Mouse (Mus musculus) C2C12 (cell line): ENCODE results near the gene Gm38394. TPM values are rescaled to one million over a fixed set of nuclear protein-coding genes. Genes with fewer than 3 reads are reported as not detected.
A peak's percentile ranks its signal among the peaks of the same experiment; 100 is the strongest.

Experiments
- H3K27me3 ChIP-seq: one replicate; pipeline ENCODE4 v1.6.1; 2011; ENCODE audit not compliant: control insufficient read depth, insufficient read depth, insufficient read length
- H3K36me3 ChIP-seq: one replicate; pipeline ENCODE4 v1.6.1; 2011; ENCODE audit not compliant: control insufficient read depth, insufficient read depth
- H3K4me3 ChIP-seq: one replicate; pipeline ENCODE4 v1.5.1; 2011; ENCODE audit warnings: mild to moderate bottlenecking, control low read depth; ENCODE audit not compliant: poor library complexity, insufficient read depth, severe bottlenecking
- H3K79me2 ChIP-seq: one replicate; pipeline ENCODE4 v1.6.1; 2011; ENCODE audit not compliant: control insufficient read depth, insufficient read depth
- H3K79me3 ChIP-seq: one replicate; pipeline ENCODE4 v1.6.1; 2011; ENCODE audit warnings: low read depth, control low read depth
- H3ac ChIP-seq: one replicate; pipeline ENCODE3; 2011; ENCODE audit warnings: low read depth; ENCODE audit not compliant: control insufficient read depth, insufficient read length
- CEBPB ChIP-seq: IDR thresholded peaks from one replicate; pipeline ENCODE4 v1.6.1; 2011; ENCODE audit warnings: low read depth, mild to moderate bottlenecking, control low read depth, moderate library complexity
- CTCF ChIP-seq: IDR thresholded peaks from one replicate; pipeline ENCODE4 v1.5.1; 2011; ENCODE audit not compliant: control insufficient read depth, insufficient read depth, insufficient read length
- FOSL1 ChIP-seq: IDR thresholded peaks from one replicate; pipeline ENCODE4 v1.8.0; 2011; ENCODE audit warnings: mild to moderate bottlenecking, low read length; ENCODE audit not compliant: poor library complexity, insufficient read depth, severe bottlenecking
- MAX ChIP-seq: IDR thresholded peaks from one replicate; pipeline ENCODE4 v1.6.1; 2011; ENCODE audit warnings: mild to moderate bottlenecking, control low read depth
- MYOD1 ChIP-seq: IDR thresholded peaks from one replicate; pipeline ENCODE4 v1.6.1; 2011; ENCODE audit warnings: low read depth; ENCODE audit not compliant: control insufficient read depth, insufficient read length
- MYOG ChIP-seq: IDR thresholded peaks from one replicate; pipeline ENCODE4 v1.6.1; 2011; ENCODE audit not compliant: control insufficient read depth, insufficient read length; ENCODE audit errors: extremely low read depth
- USF1 ChIP-seq: IDR thresholded peaks from one replicate; pipeline ENCODE4 v1.6.1; 2011; ENCODE audit warnings: low read depth, mild to moderate bottlenecking, control low read depth, moderate library complexity
- polyA plus RNA-seq: library from polyadenylated mRNA; unstranded; fragments of >200 nt; fragmentation: generic; extraction: Trizol; gene quantifications from one replicate; pipeline ENCODE4 v1.2.1, GENCODE M21; 2012; ENCODE audit warnings: missing spikeins

The Gm38394 gene
- polyA plus RNA-seq, 1 experiment = 2.0 TPM

GRCm38 (mm10) chr1:133695901-133696300 is 34.8 kb upstream of the Gm38394 start:
- Histone ChIP-seq H3K36me3 (no peaks in the 10 kb centered on the region), H3K4me3 (no peak overlapping the region), H3K79me2 (no peaks in the 10 kb centered on the region), H3ac (no peak overlapping the region), H3K79me3 (no peaks in the 10 kb centered on the region), H3K27me3 (no peaks in the 10 kb centered on the region)
- no peak for TF ChIP-seq FOSL1
- TF ChIP-seq MYOD1 = peak; percentile 60

GRCm38 (mm10) chr1:133694876-133695275 is 33.8 kb upstream of the Gm38394 start:
- no peak overlapping the region for H3K4me3 ChIP-seq
- H3ac ChIP-seq = no peak overlapping the region

GRCm38 (mm10) chr1:133694301-133694700 is 33.2 kb upstream of the Gm38394 start:
- H3K27me3 ChIP-seq = no peaks in the 10 kb centered on the region
- H3K79me3 ChIP-seq = no peaks in the 10 kb centered on the region
- no peaks in the 10 kb centered on the region for H3K36me3 ChIP-seq
- H3K4me3 ChIP-seq = no peak overlapping the region
- H3K79me2 ChIP-seq = no peaks in the 10 kb centered on the region
- no peak overlapping the region for H3ac ChIP-seq
- TF ChIP-seq FOSL1 = no peak
- no peak for TF ChIP-seq USF1
- TF ChIP-seq CTCF = no peak
- TF ChIP-seq MAX = no peak
- no peak for TF ChIP-seq CEBPB
- TF ChIP-seq MYOG = no peak
- no peak for TF ChIP-seq MYOD1

More at GRCm38 (mm10) chr1:133694876-133695275, 33.8 kb upstream of the Gm38394 start:
- no peaks in the 10 kb centered on the region for H3K36me3 ChIP-seq
- TF ChIP-seq CEBPB (no peak), MYOG (no peak), MYOD1 (no peak), CTCF (no peak), USF1 (no peak), MAX (no peak), FOSL1 (no peak)
- H3K79me2 ChIP-seq = no peaks in the 10 kb centered on the region
- H3K79me3 ChIP-seq = no peaks in the 10 kb centered on the region
- H3K27me3 ChIP-seq = no peaks in the 10 kb centered on the region

GRCm38 (mm10) chr1:133693536-133694114 is 32.5 kb upstream of the Gm38394 start:
- Histone ChIP-seq H3K79me3 (no peaks in the 10 kb centered on the region), H3K27me3 (no peaks in the 10 kb centered on the region), H3K79me2 (no peaks in the 10 kb centered on the region), H3K4me3 (no peak overlapping the region), H3ac (no peak overlapping the region), H3K36me3 (no peaks in the 10 kb centered on the region)
- no peak for TF ChIP-seq MAX
- TF ChIP-seq FOSL1 = no peak
- no peak for TF ChIP-seq MYOG
- TF ChIP-seq USF1 = no peak
- no peak for TF ChIP-seq CTCF

- H3K36me3 ChIP-seq = no peaks in the 10 kb centered on the region
- H3K79me3 ChIP-seq = no peaks in the 10 kb centered on the region
- no peak overlapping the region for H3ac ChIP-seq
- no peaks in the 10 kb centered on the region for H3K27me3 ChIP-seq
- no peaks in the 10 kb centered on the region for H3K79me2 ChIP-seq
- TF ChIP-seq FOSL1 (no peak), CTCF (no peak), MYOG (no peak), MAX (no peak), CEBPB (no peak), USF1 (no peak), MYOD1 (no peak)
- H3K4me3 ChIP-seq = no peak overlapping the region
Measured at GRCm38 (mm10) chr1:133692195-133692594, 31.1 kb upstream of the Gm38394 start.

GRCm38 (mm10) chr1:133691046-133691445 is 29.9 kb upstream of the Gm38394 start:
- TF ChIP-seq USF1 (no peak), CEBPB (no peak), MYOD1 (no peak), MAX (no peak), FOSL1 (no peak), CTCF (no peak), MYOG (no peak)
- H3K79me2 ChIP-seq = no peaks in the 10 kb centered on the region
- no peak overlapping the region for H3ac ChIP-seq
- H3K27me3 ChIP-seq = no peaks in the 10 kb centered on the region
- H3K36me3 ChIP-seq = no peaks in the 10 kb centered on the region
- no peaks in the 10 kb centered on the region for H3K79me3 ChIP-seq
- no peak overlapping the region for H3K4me3 ChIP-seq
